Mouse (Mus musculus) liver, postnatal 0 days (tissue): Measurements from ENCODE around the gene Rcbtb2.

ENCODE experiments used
- CTCF ChIP-seq: sonication (generic); IDR thresholded peaks from 2 replicates; pipeline ENCODE4 v1.5.1; 2016; ENCODE audit warnings: antibody characterized with exemption, low read depth
- EP300 ChIP-seq: IDR thresholded peaks from 2 replicates; pipeline ENCODE4 v1.6.1; 2016; ENCODE audit warnings: antibody characterized with exemption, low read depth, mild to moderate bottlenecking

DNA sequence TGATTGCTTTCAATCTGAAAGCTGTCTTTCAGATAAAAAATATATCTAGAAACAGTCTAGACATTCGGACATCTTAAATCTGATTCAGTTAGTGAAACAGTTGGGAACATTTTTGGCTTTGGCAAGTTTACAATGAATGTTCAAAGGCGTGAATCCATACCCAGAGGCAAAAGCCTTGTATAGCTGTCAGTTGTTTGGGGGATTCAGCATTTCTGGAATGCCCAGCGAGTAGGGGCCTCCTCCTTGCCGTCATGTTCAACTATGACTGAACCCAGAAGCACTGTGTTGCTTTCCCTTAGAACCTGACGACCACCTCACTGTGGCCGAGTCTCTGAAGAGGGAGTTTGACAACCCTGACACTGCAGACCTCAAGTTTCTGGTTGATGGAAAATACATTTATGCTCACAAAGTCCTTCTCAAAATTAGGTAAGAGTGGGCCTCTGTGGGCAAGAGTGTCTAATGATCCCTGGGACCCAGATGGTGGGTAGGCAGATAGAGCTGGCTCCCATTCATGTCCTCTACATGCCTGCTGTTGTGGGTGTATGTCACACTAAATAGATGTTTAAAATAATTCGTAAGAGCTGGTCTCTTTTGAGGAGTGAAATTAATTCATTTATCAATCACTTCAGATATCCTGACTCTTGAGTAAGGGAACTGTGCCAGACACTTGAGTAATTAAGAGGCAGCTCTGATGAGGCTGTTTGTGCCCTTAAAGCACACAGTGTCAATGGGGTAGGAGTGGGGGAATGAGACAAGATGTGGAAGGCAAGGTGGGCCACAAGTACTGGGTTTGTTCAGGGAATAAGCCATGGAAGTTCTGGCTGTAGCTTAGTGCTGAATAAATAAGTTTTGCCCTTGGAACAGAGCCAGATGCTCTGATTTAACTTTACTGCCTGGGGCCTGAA is 51.5 kb downstream of the Rcbtb2 start:
- no peak for TF ChIP-seq CTCF
- TF ChIP-seq EP300: no peak
